Mouse (Mus musculus): ENCODE results near the gene Gm27021.

DNA sequence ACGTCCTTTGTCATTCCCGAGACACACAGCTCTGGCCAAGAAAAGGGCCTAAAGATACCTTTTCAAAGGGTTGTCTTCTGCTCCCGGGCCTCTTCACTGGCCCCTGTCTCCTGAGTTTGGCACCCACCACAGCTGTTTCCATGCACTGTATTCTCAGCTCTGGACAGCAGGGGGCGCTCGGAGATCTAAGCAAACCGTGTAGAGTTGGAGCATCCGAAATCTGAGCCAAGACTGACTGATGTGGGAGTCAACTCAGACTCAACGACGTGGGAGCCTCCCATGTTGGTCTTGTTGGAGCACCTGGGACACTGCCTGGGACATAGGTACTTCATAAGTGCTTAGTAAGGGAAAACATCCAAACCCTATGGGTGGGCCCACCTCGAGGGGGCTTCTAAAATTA lies 10.6 kb upstream of the Gm27021 start:
- TF ChIP-seq POLR2A (IDR thresholded peaks at IDR 0.05; ENCODE audit: insufficient read depth, low read length), result no peak
- no peak for TF ChIP-seq EP300 (IDR thresholded peaks at IDR 0.05; ENCODE audit: insufficient read depth, low read depth, low read length)
- TF ChIP-seq CTCF (IDR thresholded peaks at IDR 0.05; ENCODE audit: low read depth, low read length), result peak; percentile 91
